In the genomic region with DNA sequence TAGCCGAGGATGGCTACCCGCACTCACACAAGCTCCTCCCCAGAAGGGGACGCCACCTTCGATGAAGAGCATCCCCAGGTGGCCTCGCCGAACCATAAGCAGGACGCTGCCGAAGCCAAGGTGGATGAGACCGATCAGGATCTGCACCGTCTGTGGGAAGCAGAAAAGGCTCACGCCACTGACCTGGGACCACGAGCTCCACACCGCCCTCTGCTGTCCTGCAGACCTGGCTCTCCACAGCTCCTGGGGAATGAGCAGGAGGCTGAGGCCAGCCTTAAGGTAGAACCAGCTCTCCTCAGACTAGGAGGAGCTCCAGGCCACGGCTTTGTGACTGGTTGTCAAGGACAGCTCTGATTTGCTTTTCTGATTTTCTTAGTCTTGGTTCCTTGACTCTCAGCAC, we compare ENCODE assay signal across 8 mouse cellular contexts. TPM values are rescaled to one million over a fixed set of nuclear protein-coding genes. Genes with fewer than 3 reads are reported as not detected.
DNase-seq lines count a peak whose midpoint lies in the region; ATAC-seq lines count a peak whose summit lies in the region.

No protein-coding gene starts in this region.

- no peak overlapping the region for H3K4me2 ChIP-seq in hindbrain, embryonic 11.5 days (replicated peaks; ENCODE audit: low read depth, low read length)
- H3K4me2 ChIP-seq in liver, embryonic 12.5 days: 0 out of 2 replicates have a peak overlapping the region, but pooled peaks have one; percentile 22

- DNase-seq in heart, embryonic 10.5 days (ENCODE audit: low spot score): no peak
- no peak for DNase-seq in heart, adult 11 months
- peak; percentile 73 for DNase-seq in ES-CJ7 (ENCODE audit: low read depth, low spot score)
- peak; percentile 63 for DNase-seq in embryo, embryonic 10 days (ENCODE audit: low spot score)
- DNase-seq in hindbrain, embryonic 11.5 days (ENCODE audit: low spot score): peak; percentile 55
- DNase-seq in retina, postnatal 1 day: peak; percentile 48
- no peak for DNase-seq in frontal cortex, postnatal 10 days (ENCODE audit: low spot score in 2 of 2)

- peaks cover 12% of the 10 kb centered on the region; the same call in 1 of the 2 replicates for H3K27me3 ChIP-seq in heart, embryonic 10.5 days (ENCODE audit: insufficient read depth, poor library complexity, severe bottlenecking)
- H3K27me3 ChIP-seq in hindbrain, embryonic 11.5 days (ENCODE audit: control insufficient read depth, insufficient read depth, low read length): no peaks in the 10 kb centered on the region
- peaks cover 6% of the 10 kb centered on the region; the same call in 1 of the 2 replicates for H3K27me3 ChIP-seq in liver, embryonic 12.5 days (replicated peaks)

- no peaks in the 10 kb centered on the region for H3K36me3 ChIP-seq in heart, embryonic 10.5 days
- H3K36me3 ChIP-seq in hindbrain, embryonic 11.5 days (ENCODE audit: control insufficient read depth, insufficient read depth, low read length): no peaks in the 10 kb centered on the region
- H3K36me3 ChIP-seq in liver, embryonic 12.5 days: no peaks in the 10 kb centered on the region

- peaks cover 15% of the 10 kb centered on the region for H3K4me1 ChIP-seq in heart, embryonic 10.5 days
- no peaks in the 10 kb centered on the region for H3K4me1 ChIP-seq in hindbrain, embryonic 11.5 days (replicated peaks; ENCODE audit: control insufficient read depth, insufficient read depth, low read length)
- peaks cover 8% of the 10 kb centered on the region for H3K4me1 ChIP-seq in liver, embryonic 12.5 days

- 20% methylated on average over 14 of the region's 14 CpGs for WGBS in heart, embryonic 10.5 days
- 26% methylated on average over 14 of the region's 14 CpGs for WGBS in hindbrain, embryonic 11.5 days
- WGBS in liver, embryonic 12.5 days (ENCODE audit: insufficient replicate concordance): 27% methylated on average over 14 of the region's 14 CpGs

- H3K9ac ChIP-seq in hindbrain, embryonic 11.5 days (ENCODE audit: low read depth, low read length): no peak overlapping the region
- no peak overlapping the region for H3K9ac ChIP-seq in liver, embryonic 12.5 days

- no peaks in the 10 kb centered on the region for H3K9me3 ChIP-seq in heart, embryonic 10.5 days
- no peaks in the 10 kb centered on the region for H3K9me3 ChIP-seq in hindbrain, embryonic 11.5 days (ENCODE audit: control insufficient read depth, low read length)
- no peaks in the 10 kb centered on the region for H3K9me3 ChIP-seq in liver, embryonic 12.5 days (replicated peaks)

- H3K27ac ChIP-seq in heart, embryonic 10.5 days: no peak overlapping the region
- no peak overlapping the region for H3K27ac ChIP-seq in hindbrain, embryonic 11.5 days (ENCODE audit: low read depth, low read length)
- H3K27ac ChIP-seq in liver, embryonic 12.5 days: no peak overlapping the region

- no peak for ATAC-seq in hindbrain, embryonic 11.5 days (ENCODE audit: low FRiP score)
- ATAC-seq in liver, embryonic 12.5 days: no peak

- 0 out of 2 replicates have a peak overlapping the region, but pooled peaks have one; percentile 30 for H3K4me3 ChIP-seq in heart, embryonic 10.5 days
- H3K4me3 ChIP-seq in hindbrain, embryonic 11.5 days (ENCODE audit: low read depth, low read length): no peak overlapping the region
- no peak overlapping the region for H3K4me3 ChIP-seq in liver, embryonic 12.5 days

RNA-seq across cellular contexts. Expression of gene Ms4a10, which starts 8.7 kb away (rescaled TPM):
- 0.20 TPM in 1 of 2 replicates, not detected in the other for polyA plus RNA-seq in heart, embryonic 10.5 days (2016; fragmentation: Nextera tagmentation; extraction: Ambion mirVana)
- polyA plus RNA-seq in hindbrain, embryonic 11.5 days (2014; fragmentation: Nextera tagmentation; extraction: Ambion mirVana): 0.17 TPM in 1 of 2 replicates, not detected in the other
- not detected in 2 replicates for polyA plus RNA-seq in liver, embryonic 12.5 days (2016; fragmentation: Nextera tagmentation; extraction: Ambion mirVana)

RNA-seq across cellular contexts. Expression of gene Ms4a15, which starts 9.9 kb away (rescaled TPM):
- polyA plus RNA-seq in heart, embryonic 10.5 days (2016; fragmentation: Nextera tagmentation; extraction: Ambion mirVana): not detected in 2 replicates
- not detected in 2 replicates for polyA plus RNA-seq in hindbrain, embryonic 11.5 days (2014; fragmentation: Nextera tagmentation; extraction: Ambion mirVana)
- not detected in 2 replicates for polyA plus RNA-seq in liver, embryonic 12.5 days (2016; fragmentation: Nextera tagmentation; extraction: Ambion mirVana)

RNA-seq across cellular contexts. Expression of gene Ccdc86, which starts 34.1 kb away (rescaled TPM):
- polyA plus RNA-seq in heart, embryonic 10.5 days (2016; fragmentation: Nextera tagmentation; extraction: Ambion mirVana): 27.2 and 39.6 TPM in 2 replicates
- polyA plus RNA-seq in hindbrain, embryonic 11.5 days (2014; fragmentation: Nextera tagmentation; extraction: Ambion mirVana): 17.5 and 20.1 TPM in 2 replicates
- 31.9 and 32.9 TPM in 2 replicates for polyA plus RNA-seq in liver, embryonic 12.5 days (2016; fragmentation: Nextera tagmentation; extraction: Ambion mirVana)

RNA-seq across cellular contexts. Expression of gene Ms4a18, which starts 34.7 kb away (rescaled TPM):
- polyA plus RNA-seq in heart, embryonic 10.5 days (2016; fragmentation: Nextera tagmentation; extraction: Ambion mirVana): not detected in 2 replicates
- polyA plus RNA-seq in hindbrain, embryonic 11.5 days (2014; fragmentation: Nextera tagmentation; extraction: Ambion mirVana): not detected in 2 replicates
- polyA plus RNA-seq in liver, embryonic 12.5 days (2016; fragmentation: Nextera tagmentation; extraction: Ambion mirVana): not detected in 2 replicates

RNA-seq across cellular contexts. Expression of gene Ptgdr2, which starts 46.2 kb away (rescaled TPM):
- 0.19 and 0.30 TPM in 2 replicates for polyA plus RNA-seq in heart, embryonic 10.5 days (2016; fragmentation: Nextera tagmentation; extraction: Ambion mirVana)
- polyA plus RNA-seq in hindbrain, embryonic 11.5 days (2014; fragmentation: Nextera tagmentation; extraction: Ambion mirVana): 0.10 TPM in 1 of 2 replicates, not detected in the other
- polyA plus RNA-seq in liver, embryonic 12.5 days (2016; fragmentation: Nextera tagmentation; extraction: Ambion mirVana): 0.05 and 0.06 TPM in 2 replicates

Comparison
In these comparisons a context has a peak if more than half of its experiments do, and no peak if none do; other contexts are left out.
1. DNase-seq: peak in ES-CJ7 (single experiment), embryo, embryonic 10 days (single experiment), hindbrain, embryonic 11.5 days (single experiment) and retina, postnatal 1 day (single experiment); none in heart, embryonic 10.5 days (single experiment), heart, adult 11 months (single experiment) and frontal cortex, postnatal 10 days (0 of 2).